Mouse (Mus musculus): ENCODE data around the gene Clasp2. TPM values are rescaled to one million over a fixed set of nuclear protein-coding genes. Genes with fewer than 3 reads are reported as not detected.

Clasp2 gene
- polyA plus RNA-seq, 1 experiment: 14.8 TPM

DNA sequence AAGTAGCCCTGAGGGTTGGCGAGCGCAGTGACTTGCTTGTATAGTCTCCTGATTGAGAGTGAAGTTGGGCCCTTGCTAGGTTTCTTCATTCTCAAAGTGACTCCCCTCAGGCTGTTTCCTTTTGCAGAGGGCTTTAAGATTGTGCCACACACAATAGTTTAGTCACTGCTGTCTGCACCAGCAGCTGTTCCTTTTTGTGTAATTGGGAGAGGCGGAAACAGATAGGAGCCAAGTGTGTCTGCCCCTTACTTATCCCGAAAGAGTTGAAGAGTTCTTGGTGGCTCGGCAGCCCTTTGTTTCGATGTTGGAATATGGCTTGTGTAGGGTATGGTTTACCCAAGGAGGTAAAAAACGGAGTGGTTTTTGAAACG lies 190.8 kb downstream of the Clasp2 start:
- WGBS: under 1% methylated on average over 8 of the region's 8 CpGs
- DNase-seq: peak; percentile 31
- no peak for TF ChIP-seq POLR2A (IDR thresholded peaks at IDR 0.05; ENCODE audit: borderline replicate concordance, extremely low read depth, low read depth, low read length)
- TF ChIP-seq CTCF (IDR thresholded peaks at IDR 0.05; ENCODE audit: insufficient read depth, low read length): no peak
- peaks cover 3% of the 10 kb centered on the region; the same call in 1 of the 2 replicates for H3K4me1 ChIP-seq (ENCODE audit: control insufficient read depth, insufficient read depth, low read length)
- H3K4me3 ChIP-seq (replicated peaks; ENCODE audit: extremely low read depth, low read depth, low read length): peak overlapping the region; percentile 66

DNA sequence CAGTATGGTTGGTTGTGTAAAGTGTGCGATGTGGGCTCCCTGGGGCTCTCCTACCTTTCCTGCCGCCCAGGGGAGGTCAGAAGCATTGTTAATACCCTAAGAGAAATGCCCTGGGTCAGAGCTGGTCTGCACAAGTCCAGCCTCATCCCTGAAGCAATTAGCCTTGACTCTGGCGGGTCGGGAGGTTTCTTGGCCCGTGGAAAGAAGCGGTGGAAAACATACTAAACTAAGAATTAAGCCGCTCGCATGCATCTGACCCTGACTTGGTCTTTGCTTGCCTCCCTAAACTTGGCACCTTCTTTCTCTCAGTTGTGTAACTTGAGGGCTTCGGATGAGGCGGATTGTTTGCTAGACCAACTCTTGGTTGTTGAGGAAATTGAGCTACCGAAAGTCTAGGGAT lies 191.2 kb downstream of the Clasp2 start:
- 11% methylated on average over 11 of the region's 11 CpGs for WGBS

DNA sequence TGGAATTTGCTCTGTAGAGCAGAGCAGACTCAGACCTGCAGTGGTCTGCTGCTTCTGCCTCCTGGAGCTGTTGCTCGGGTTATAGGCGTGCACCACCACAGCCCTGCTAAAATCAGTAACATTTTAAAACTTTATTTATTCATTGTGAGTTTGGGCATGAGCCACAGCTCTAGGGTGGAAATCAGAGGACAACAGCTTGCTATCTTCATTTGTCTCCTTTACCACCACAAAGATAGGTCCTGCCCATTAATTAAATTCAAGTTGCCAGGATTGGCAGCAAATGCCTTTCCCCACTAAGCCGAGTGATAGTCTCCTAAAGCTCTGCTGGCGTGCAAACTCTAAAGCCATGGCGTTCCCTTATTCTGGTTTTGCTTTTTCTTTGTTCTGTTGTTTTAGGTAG lies 194.4 kb downstream of the Clasp2 start:
- 47% methylated on average over 5 of the region's 5 CpGs for WGBS
- Histone ChIP-seq H3K4me1 (ENCODE audit: control insufficient read depth, insufficient read depth, low read length) (peaks cover 6% of the 10 kb centered on the region; the same call in 1 of the 2 replicates), H3K4me3 (replicated peaks; ENCODE audit: extremely low read depth, low read depth, low read length) (no peak overlapping the region)
- DNase-seq: no peak
- no peak for TF ChIP-seq CTCF (IDR thresholded peaks at IDR 0.05; ENCODE audit: insufficient read depth, low read length)

More for the DNA sequence above, 191.2 kb downstream of the Clasp2 start:
- Histone ChIP-seq H3K4me1 (ENCODE audit: control insufficient read depth, insufficient read depth, low read length) (peaks cover 3% of the 10 kb centered on the region; the same call in 1 of the 2 replicates), H3K4me3 (replicated peaks; ENCODE audit: extremely low read depth, low read depth, low read length) (peak overlapping the region; percentile 1)
- TF ChIP-seq POLR2A (IDR thresholded peaks at IDR 0.05; ENCODE audit: borderline replicate concordance, extremely low read depth, low read depth, low read length) (no peak), CTCF (IDR thresholded peaks at IDR 0.05; ENCODE audit: insufficient read depth, low read length) (no peak)
- DNase-seq: peak; percentile 10

DNA sequence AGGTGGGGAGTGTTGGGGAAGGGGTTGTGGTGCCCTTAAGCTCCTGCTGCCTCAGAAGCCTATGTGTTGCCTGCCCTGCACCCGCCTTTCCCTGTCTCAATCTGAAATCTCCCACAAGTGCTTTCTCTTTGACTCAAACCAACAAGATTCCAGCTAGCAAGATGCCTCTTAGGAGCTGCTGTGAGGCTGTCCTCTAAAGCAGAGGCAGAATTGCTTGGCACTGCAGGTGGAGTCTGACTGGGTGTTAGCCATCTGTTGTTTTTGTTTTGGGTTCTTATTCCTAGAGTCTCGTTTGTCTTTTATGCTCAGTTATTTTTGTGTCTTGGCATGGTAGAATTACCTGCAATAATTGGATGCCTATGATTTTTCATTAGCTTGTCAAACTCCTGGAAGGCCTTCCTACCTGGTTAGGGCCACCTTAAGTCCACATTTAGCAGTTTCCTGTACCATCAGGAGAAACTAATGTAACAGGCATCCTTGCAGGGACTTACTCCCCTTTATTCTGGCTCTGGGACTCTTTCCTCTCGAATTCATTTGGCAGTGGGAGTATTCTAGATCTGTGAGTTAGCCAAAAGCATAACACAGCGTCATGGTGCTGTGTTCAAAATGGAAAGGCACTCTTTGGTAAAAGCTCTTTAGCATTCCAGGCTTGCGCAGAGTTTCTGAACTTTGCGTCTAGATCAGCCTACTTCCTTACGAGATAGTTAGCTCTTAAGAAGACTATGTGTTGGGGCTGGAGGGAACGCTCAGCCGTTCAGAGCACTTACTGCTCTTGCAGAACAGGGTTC lies 198.0 kb downstream of the Clasp2 start:
- TF ChIP-seq CTCF (IDR thresholded peaks at IDR 0.05; ENCODE audit: insufficient read depth, low read length): no peak
- TF ChIP-seq POLR2A (IDR thresholded peaks at IDR 0.05; ENCODE audit: borderline replicate concordance, extremely low read depth, low read depth, low read length): no peak
- 76% methylated on average over 9 of the region's 9 CpGs for WGBS
- Histone ChIP-seq H3K4me3 (replicated peaks; ENCODE audit: extremely low read depth, low read depth, low read length) (no peak overlapping the region), H3K4me1 (ENCODE audit: control insufficient read depth, insufficient read depth, low read length) (peaks cover 10% of the 10 kb centered on the region)
- DNase-seq: no peak

DNA sequence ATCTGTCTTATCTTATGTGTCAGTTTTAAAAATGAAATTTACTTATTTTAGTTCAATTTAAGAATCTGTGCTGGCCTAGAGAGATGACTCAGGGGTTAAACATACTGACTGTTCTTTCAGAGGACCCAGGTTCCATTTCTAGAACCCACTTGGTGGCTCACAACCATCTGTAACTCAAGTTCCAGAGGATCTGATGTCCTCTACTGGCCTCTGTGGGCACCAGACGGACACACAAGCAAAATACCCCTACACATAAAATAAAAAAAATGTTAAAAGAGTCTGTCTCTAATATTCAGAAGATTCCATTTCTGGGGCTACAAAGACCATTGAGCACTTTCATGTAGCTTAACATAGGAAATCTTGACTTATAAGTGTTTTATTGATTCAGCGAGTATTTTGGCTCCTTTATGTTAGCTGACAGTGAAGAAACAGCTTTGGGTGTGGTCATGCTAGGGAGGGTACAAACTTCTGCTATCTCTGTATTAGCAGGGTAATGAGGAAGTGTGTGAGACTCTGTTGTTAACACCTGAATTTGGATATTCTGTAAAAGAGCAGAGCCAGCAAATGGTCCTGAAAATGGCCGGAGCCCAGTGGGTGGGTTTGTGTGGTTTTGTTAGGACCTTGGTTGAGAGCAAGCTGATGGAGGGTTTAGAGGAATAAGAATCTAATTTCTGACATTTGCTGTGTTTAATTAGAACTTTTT lies 200.0 kb downstream of the Clasp2 start:
- peaks cover 10% of the 10 kb centered on the region for H3K4me1 ChIP-seq (ENCODE audit: control insufficient read depth, insufficient read depth, low read length)
- no peak for DNase-seq
- TF ChIP-seq CTCF (IDR thresholded peaks at IDR 0.05; ENCODE audit: insufficient read depth, low read length): no peak
- TF ChIP-seq POLR2A (IDR thresholded peaks at IDR 0.05; ENCODE audit: borderline replicate concordance, extremely low read depth, low read depth, low read length): no peak
- H3K4me3 ChIP-seq (replicated peaks; ENCODE audit: extremely low read depth, low read depth, low read length): no peak overlapping the region
- 77% methylated on average over 3 of the region's 3 CpGs for WGBS

- peaks cover 10% of the 10 kb centered on the region for H3K4me1 ChIP-seq (ENCODE audit: control insufficient read depth, insufficient read depth, low read length)
- 94% methylated on average over 1 of the region's 1 CpGs for WGBS
- DNase-seq: no peak
- TF ChIP-seq CTCF (IDR thresholded peaks at IDR 0.05; ENCODE audit: insufficient read depth, low read length): no peak
- no peak for TF ChIP-seq POLR2A (IDR thresholded peaks at IDR 0.05; ENCODE audit: borderline replicate concordance, extremely low read depth, low read depth, low read length)
- H3K4me3 ChIP-seq (replicated peaks; ENCODE audit: extremely low read depth, low read depth, low read length): no peak overlapping the region
Observed at GRCm38 (mm10) chr9:113943372-113943771, 202.1 kb downstream of the Clasp2 start.

- WGBS: 91% methylated on average over 1 of the region's 1 CpGs
- DNase-seq: no peak
- H3K4me1 ChIP-seq (ENCODE audit: control insufficient read depth, insufficient read depth, low read length): no peaks in the 10 kb centered on the region; the same call in 1 of the 2 replicates
- no peak for TF ChIP-seq CTCF (IDR thresholded peaks at IDR 0.05; ENCODE audit: insufficient read depth, low read length)
- TF ChIP-seq POLR2A (IDR thresholded peaks at IDR 0.05; ENCODE audit: borderline replicate concordance, extremely low read depth, low read depth, low read length): no peak
- H3K4me3 ChIP-seq (replicated peaks; ENCODE audit: extremely low read depth, low read depth, low read length): no peak overlapping the region
Observed at GRCm38 (mm10) chr9:113947216-113947615, 205.9 kb downstream of the Clasp2 start.

DNA sequence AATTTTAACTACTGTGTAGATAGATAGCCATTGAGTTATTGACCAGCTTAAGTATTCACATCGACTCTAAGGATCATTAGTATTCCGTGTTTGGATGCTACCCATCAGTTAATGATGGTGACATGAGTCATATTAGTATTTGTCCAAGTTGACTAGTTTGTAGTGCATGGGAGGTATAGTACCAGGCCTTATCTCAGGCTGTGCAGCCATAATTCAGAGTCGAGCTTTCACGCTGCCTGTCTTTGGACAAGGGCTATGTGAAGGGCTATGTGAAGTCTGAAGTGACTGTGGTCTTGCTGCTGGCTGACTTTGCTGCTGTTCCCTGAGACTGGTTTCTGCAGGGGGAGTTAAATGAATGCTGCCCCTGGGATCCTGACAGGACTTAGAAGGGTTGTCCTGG lies 216.5 kb downstream of the Clasp2 start:
- DNase-seq: no peak
- no peak overlapping the region for H3K4me3 ChIP-seq (replicated peaks; ENCODE audit: extremely low read depth, low read depth, low read length)
- H3K4me1 ChIP-seq (ENCODE audit: control insufficient read depth, insufficient read depth, low read length): no peaks in the 10 kb centered on the region
- 97% methylated on average over 4 of the region's 4 CpGs for WGBS
- TF ChIP-seq CTCF (IDR thresholded peaks at IDR 0.05; ENCODE audit: insufficient read depth, low read length): no peak
- no peak for TF ChIP-seq POLR2A (IDR thresholded peaks at IDR 0.05; ENCODE audit: borderline replicate concordance, extremely low read depth, low read depth, low read length)

GRCm38 (mm10) chr9:113963718-113964117 lies 222.4 kb downstream of the Clasp2 start:
- Histone ChIP-seq H3K4me1 (ENCODE audit: control insufficient read depth, insufficient read depth, low read length) (no peaks in the 10 kb centered on the region), H3K4me3 (replicated peaks; ENCODE audit: extremely low read depth, low read depth, low read length) (no peak overlapping the region)
- no peak for DNase-seq
- TF ChIP-seq POLR2A (IDR thresholded peaks at IDR 0.05; ENCODE audit: borderline replicate concordance, extremely low read depth, low read depth, low read length) (no peak), CTCF (IDR thresholded peaks at IDR 0.05; ENCODE audit: insufficient read depth, low read length) (no peak)

- H3K4me1 ChIP-seq (ENCODE audit: control insufficient read depth, insufficient read depth, low read length): no peaks in the 10 kb centered on the region
- 93% methylated on average over 8 of the region's 8 CpGs for WGBS
- no peak overlapping the region for H3K4me3 ChIP-seq (replicated peaks; ENCODE audit: extremely low read depth, low read depth, low read length)
- no peak for DNase-seq
- TF ChIP-seq CTCF (IDR thresholded peaks at IDR 0.05; ENCODE audit: insufficient read depth, low read length) (no peak), POLR2A (IDR thresholded peaks at IDR 0.05; ENCODE audit: borderline replicate concordance, extremely low read depth, low read depth, low read length) (no peak)
Observed at GRCm38 (mm10) chr9:113964415-113964814, 223.1 kb downstream of the Clasp2 start.
